Mouse (Mus musculus) retina, postnatal 7 days (tissue): ENCODE results near the gene Nop56.

ENCODE experiments used
- DNase-seq: peaks from one replicate; pipeline ENCODE4 v3.0.0-alpha.2; 2012; ENCODE audit warnings: low read depth, low spot score

The Nop56 gene

GRCm38 (mm10) chr2:130295331-130296133 is 21.3 kb downstream of the Nop56 start:
- DNase-seq, result peak; percentile 66

- no peak for DNase-seq
Measured at GRCm38 (mm10) chr2:130296134-130296745, 22.0 kb downstream of the Nop56 start.

- no peak for DNase-seq
Measured at GRCm38 (mm10) chr2:130297580-130297979, 23.4 kb downstream of the Nop56 start.

- DNase-seq, result no peak
Measured at GRCm38 (mm10) chr2:130303014-130303413, 28.8 kb downstream of the Nop56 start.

- DNase-seq, result no peak
Measured at GRCm38 (mm10) chr2:130327057-130327456, 52.8 kb downstream of the Nop56 start.
